Mouse (Mus musculus) cerebellum, postnatal 10 days (tissue): ENCODE results near the gene Fh1.
A peak's percentile ranks its signal among the peaks of the same experiment; 100 is the strongest.

Experiments used
- DNase-seq, 2 experiments: peaks; one replicate each; pipeline ENCODE4 v3.0.0; 2021; ENCODE audit warnings: mixed read lengths in 2 of 2

Fh1 gene

GRCm38 (mm10) chr1:175625257-175625879 is at the start of gene Fh1:
Gene Fh1, minus strand, starts transcription at chr1:175625635.
- DNase-seq: peak; percentile 97

- no peak for DNase-seq
These were observed 49.7 kb upstream of the Fh1 start for GRCm38 (mm10) chr1:175675116-175675515.

- DNase-seq: no peak
These were observed 48.3 kb upstream of the Fh1 start for GRCm38 (mm10) chr1:175673563-175674325.

GRCm38 (mm10) chr1:175671626-175672025 is 46.2 kb upstream of the Fh1 start:
- no peak for DNase-seq

- DNase-seq: no peak
These were observed 44.6 kb upstream of the Fh1 start for GRCm38 (mm10) chr1:175670042-175670441.

GRCm38 (mm10) chr1:175669456-175669855 is 44.0 kb upstream of the Fh1 start:
- DNase-seq: no peak

- peak; percentile 26 to 27 for DNase-seq
These were observed 43.4 kb upstream of the Fh1 start for GRCm38 (mm10) chr1:175668666-175669405.

GRCm38 (mm10) chr1:175659900-175660299 is 34.5 kb upstream of the Fh1 start:
- DNase-seq: no peak

- DNase-seq: no peak
These were observed 23.2 kb upstream of the Fh1 start for GRCm38 (mm10) chr1:175648615-175649014.

- no peak for DNase-seq
These were observed 21.5 kb upstream of the Fh1 start for GRCm38 (mm10) chr1:175646952-175647351.

- no peak for DNase-seq
These were observed 18.2 kb upstream of the Fh1 start for GRCm38 (mm10) chr1:175643496-175644265.

- no peak for DNase-seq
These were observed 15.2 kb upstream of the Fh1 start for GRCm38 (mm10) chr1:175640435-175641150.

- no peak for DNase-seq
These were observed 13.6 kb upstream of the Fh1 start for GRCm38 (mm10) chr1:175639072-175639471.

GRCm38 (mm10) chr1:175637677-175638076 is 12.2 kb upstream of the Fh1 start:
- DNase-seq: no peak

- DNase-seq: no peak
These were observed 7.0 kb upstream of the Fh1 start for GRCm38 (mm10) chr1:175632470-175632869.

- DNase-seq: no peak
These were observed 6.3 kb upstream of the Fh1 start for GRCm38 (mm10) chr1:175631721-175632221.

- no peak for DNase-seq
These were observed 5.6 kb upstream of the Fh1 start for GRCm38 (mm10) chr1:175631080-175631479.

- DNase-seq: no peak
These were observed 4.9 kb upstream of the Fh1 start for GRCm38 (mm10) chr1:175630345-175630744.

- DNase-seq: no peak
These were observed 3.8 kb upstream of the Fh1 start for GRCm38 (mm10) chr1:175629248-175629647.

GRCm38 (mm10) chr1:175625990-175626692 is 706 bp upstream of the Fh1 start:
- peak; percentile 50 to 64 for DNase-seq

GRCm38 (mm10) chr1:175623656-175624055 is 1.8 kb downstream of the Fh1 start:
- DNase-seq: no peak
